Mouse (Mus musculus) bone marrow, adult 2 months (tissue): ENCODE measurements around the gene Dnttip1. TPM values are rescaled to one million over a fixed set of nuclear protein-coding genes. Genes with fewer than 3 reads are reported as not detected.
"Not testable (repeated sequence)": the region's sequence is repeated elsewhere in the genome, so short reads cannot be mapped to it uniquely, and the experiment has no call there.

Experiments
- H3K27ac ChIP-seq: fragments of 200-500 bp; 2 replicates; pipeline ENCODE4 v1.5.1; 2012; ENCODE audit warnings: low read depth, mild to moderate bottlenecking, control low read depth, inconsistent platforms, low read length; ENCODE audit not compliant: control insufficient read depth, poor library complexity, insufficient read depth
- H3K4me1 ChIP-seq: fragments of 200-500 bp; 2 replicates; pipeline ENCODE4 v1.6.1; 2011; ENCODE audit warnings: low read length; ENCODE audit not compliant: control insufficient read depth, insufficient read depth
- H3K4me3 ChIP-seq: fragments of 200-500 bp; replicated peaks from 2 replicates; pipeline ENCODE3; 2011; ENCODE audit warnings: mild to moderate bottlenecking, low read depth, low read length, control low read depth; ENCODE audit not compliant: control insufficient read depth
- CTCF ChIP-seq: fragments of 200-500 bp; IDR thresholded peaks from 2 replicates; pipeline ENCODE4 v1.5.1; 2011; ENCODE audit warnings: low read length, control low read depth; ENCODE audit not compliant: control insufficient read depth, insufficient read depth
- POLR2A ChIP-seq: fragments of 200-500 bp; IDR thresholded peaks from 2 replicates; pipeline ENCODE4 v1.6.1; 2011; ENCODE audit warnings: low read depth, mild to moderate bottlenecking, control low read depth, low read length, borderline replicate concordance; ENCODE audit not compliant: control insufficient read depth
- WGBS: fragments of 180-500 bp; shearing (Covaris S2); methylation state at CpG from one replicate; pipeline ENCODE4 v1.1.7; 2018; 5-methylcytosine and 5-hydroxymethylcytosine counted together
- polyA plus RNA-seq: library from polyadenylated mRNA; stranded (reverse); fragments of >200 nt; gene quantifications from 2 replicates; pipeline ENCODE4 v1.2.4, GENCODE M21; 2011; ENCODE audit warnings: low replicate concordance; ENCODE audit not compliant: missing spikeins, insufficient read depth, insufficient read length

Gene Dnttip1
- polyA plus RNA-seq: 35.3 and 47.6 TPM in 2 replicates

DNA sequence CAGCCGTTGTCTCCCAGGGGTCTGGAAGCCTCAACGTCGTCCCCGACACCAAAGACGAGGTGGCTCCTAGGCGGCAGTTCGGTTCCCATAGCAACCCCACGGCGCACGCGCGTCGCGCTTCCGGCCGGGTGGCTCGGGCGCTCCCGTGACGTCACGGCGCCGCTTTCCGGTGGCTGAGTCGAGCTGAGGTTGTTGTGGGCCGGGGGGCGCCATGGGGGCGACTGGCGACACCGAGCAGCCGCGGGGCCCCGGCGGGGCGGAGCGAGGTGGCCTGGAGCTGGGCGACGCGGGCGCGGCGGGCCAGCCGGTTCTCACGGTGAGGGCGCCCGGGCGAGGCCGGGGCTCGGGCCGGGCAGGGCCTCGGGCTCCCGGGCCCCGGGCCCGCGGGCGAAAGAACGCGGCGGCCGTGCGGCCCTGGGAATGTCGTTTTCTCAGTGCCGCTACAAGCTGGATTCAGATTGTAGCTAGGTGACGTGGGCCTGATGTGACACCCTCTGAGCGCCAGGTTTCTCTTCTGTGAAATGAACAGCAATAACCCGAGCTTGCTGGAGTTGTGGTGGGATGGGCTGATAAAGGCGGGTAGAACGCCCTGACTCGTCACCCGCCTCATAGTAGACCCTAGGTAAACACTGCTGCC lies at the start of gene Dnttip1, which contains the start of gene Wfdc3:
Gene Dnttip1, plus strand, starts transcription at position 141 of the 637 bp plus-strand sequence.
Gene Wfdc3, minus strand, starts transcription at position 89 of the 637 bp plus-strand sequence.
- peak within 1 kb of the TSS; percentile 100 for H3K4me3 ChIP-seq
- TF ChIP-seq CTCF (no peak), POLR2A (peak; percentile 67; the same call in 1 of the 2 replicates)
- under 1% methylated on average over 70 of the region's 70 CpGs for WGBS
- peak within 1 kb of the TSS; percentile 88 for H3K27ac ChIP-seq
- H3K4me1 ChIP-seq: peaks cover 5% of the 10 kb centered on the region; the same call in 1 of the 2 replicates

DNA sequence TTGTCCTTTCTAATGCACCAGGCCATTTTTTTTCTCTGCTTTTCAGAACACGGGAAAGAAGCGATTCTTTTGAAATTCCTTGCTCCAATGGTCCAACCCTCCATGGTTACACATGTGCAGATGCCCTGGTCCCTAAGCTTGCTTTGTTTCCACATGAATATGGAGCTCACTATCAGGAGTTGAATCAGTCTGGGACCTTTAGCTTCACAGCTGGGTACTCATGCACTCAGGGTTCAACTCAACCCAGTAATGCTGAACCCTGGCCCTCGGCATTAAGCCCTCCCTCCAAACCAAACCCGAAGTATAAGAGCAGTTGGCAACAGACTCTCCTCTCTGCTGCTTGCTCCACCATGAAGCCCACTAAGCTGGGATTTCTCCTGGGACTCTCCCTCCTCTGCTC lies 47.6 kb upstream of the Dnttip1 start, which contains the start of gene Spint4:
Gene Spint4, plus strand, starts transcription at position 301 of the 400 bp plus-strand sequence.
- H3K4me3 ChIP-seq: no peak within 1 kb of the TSS
- 83% methylated on average over 4 of the region's 4 CpGs for WGBS
- TF ChIP-seq CTCF (no peak), POLR2A (no peak)
- no peak within 1 kb of the TSS for H3K27ac ChIP-seq
- no peaks in the 10 kb centered on the region for H3K4me1 ChIP-seq

DNA sequence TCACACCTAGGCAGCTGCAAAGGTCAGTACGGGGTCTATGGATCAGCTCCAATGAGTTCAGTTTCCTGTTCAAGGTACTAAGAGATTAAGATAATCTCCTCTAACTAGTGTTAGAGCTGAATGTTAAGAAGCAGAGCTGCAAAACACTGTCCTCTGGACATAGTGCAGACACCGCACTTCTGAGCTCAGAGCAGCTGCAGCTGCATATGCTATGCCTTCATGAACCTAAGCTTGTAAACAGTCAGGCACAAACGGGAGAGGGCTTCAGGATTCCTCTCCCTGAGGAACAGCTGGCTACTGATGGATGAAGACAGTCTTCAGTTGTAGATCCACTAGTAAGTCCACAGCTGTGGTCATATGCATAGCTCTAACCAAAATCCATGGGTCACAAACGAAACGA lies 44.8 kb upstream of the Dnttip1 start:
- WGBS: 65% methylated on average over 5 of the region's 5 CpGs
- Histone ChIP-seq H3K4me1 (no peaks in the 10 kb centered on the region), H3K4me3 (no peak overlapping the region), H3K27ac (no peak overlapping the region)
- TF ChIP-seq CTCF (no peak), POLR2A (no peak)

DNA sequence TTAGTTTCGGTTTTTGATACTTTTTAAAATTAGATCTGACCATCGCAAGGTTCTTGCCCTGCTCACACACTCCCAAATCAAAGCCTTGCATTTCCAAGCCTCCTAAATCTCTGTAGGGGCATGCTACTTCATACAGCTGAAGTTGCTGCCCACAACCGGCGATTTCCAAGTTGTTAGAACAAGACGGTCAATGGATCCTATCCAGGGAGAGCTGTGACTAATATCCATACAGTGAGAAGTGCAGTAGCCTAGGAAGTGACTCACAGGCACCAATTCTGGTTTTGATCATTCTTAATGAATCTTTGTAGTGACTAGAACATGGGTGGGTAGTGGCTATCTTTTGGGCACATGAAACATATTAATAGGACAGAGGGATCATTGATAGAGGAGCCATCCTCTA lies 44.0 kb upstream of the Dnttip1 start:
- Histone ChIP-seq H3K27ac (no peak overlapping the region), H3K4me1 (no peaks in the 10 kb centered on the region), H3K4me3 (no peak overlapping the region)
- WGBS: 70% methylated on average over 5 of the region's 5 CpGs
- TF ChIP-seq POLR2A (no peak), CTCF (no peak)

- 73% methylated on average over 5 of the region's 5 CpGs for WGBS
- Histone ChIP-seq H3K4me1 (no peaks in the 10 kb centered on the region), H3K27ac (no peak overlapping the region), H3K4me3 (no peak overlapping the region)
- TF ChIP-seq POLR2A (no peak), CTCF (no peak)
These were observed 41.5 kb upstream of the Dnttip1 start for GRCm38 (mm10) chr2:164704235-164704634.

GRCm38 (mm10) chr2:164705328-164705727 lies 40.5 kb upstream of the Dnttip1 start:
- WGBS: 88% methylated on average over 6 of the region's 6 CpGs
- H3K4me1 ChIP-seq: no peaks in the 10 kb centered on the region
- TF ChIP-seq CTCF: no peak
- TF ChIP-seq POLR2A: no peak
- H3K4me3 ChIP-seq: no peak overlapping the region
- H3K27ac ChIP-seq: no peak overlapping the region

DNA sequence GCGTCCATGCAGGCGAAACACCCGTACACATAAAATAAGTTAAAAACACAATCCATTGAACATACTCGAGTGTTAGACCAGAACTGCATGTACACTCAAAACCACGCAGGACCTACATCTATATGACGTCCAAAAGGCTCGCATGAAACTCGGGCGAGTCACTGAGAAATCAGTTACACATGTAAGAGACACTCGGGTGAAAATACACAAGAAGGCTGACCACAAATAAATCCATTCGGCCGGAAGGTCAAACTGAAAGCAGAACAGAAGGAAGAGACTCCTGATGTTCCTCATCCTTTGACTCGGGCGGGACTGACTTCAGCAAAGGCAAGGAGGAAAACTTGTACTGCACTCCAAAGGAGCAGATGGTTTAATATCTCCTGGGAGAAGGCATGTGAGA lies 39.8 kb upstream of the Dnttip1 start:
- Histone ChIP-seq H3K4me1 (no peaks in the 10 kb centered on the region), H3K4me3 (no peak overlapping the region), H3K27ac (no peak overlapping the region)
- no peak for TF ChIP-seq POLR2A
- no peak for TF ChIP-seq CTCF
- 82% methylated on average over 14 of the region's 14 CpGs for WGBS

DNA sequence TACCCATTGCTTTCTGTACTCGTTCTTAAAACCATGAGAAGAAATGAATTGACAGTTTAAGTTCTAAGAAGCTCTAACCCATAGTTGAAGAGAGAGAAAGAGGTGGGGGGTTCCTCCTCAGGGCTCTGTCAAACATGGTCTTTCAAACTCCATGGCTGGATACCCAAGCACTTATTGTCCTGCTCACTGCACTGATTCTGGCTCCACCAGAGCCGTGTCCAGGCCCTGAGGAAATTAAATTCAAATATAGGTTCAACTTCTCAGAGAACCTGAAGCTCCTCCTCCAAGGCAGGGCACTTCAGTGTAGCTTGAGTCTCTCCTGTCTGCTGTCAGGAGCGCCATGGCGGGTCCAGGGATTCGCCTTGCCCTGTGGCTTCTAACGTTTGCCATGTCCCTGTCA lies 30.8 kb upstream of the Dnttip1 start, which contains the start of gene Spint5:
Gene Spint5, plus strand, starts transcription at position 301 of the 400 bp plus-strand sequence.
- no peak within 1 kb of the TSS for H3K27ac ChIP-seq
- no peak for TF ChIP-seq POLR2A
- no peak for TF ChIP-seq CTCF
- no peak within 1 kb of the TSS for H3K4me3 ChIP-seq
- no peaks in the 10 kb centered on the region for H3K4me1 ChIP-seq
- 70% methylated on average over 6 of the region's 6 CpGs for WGBS

GRCm38 (mm10) chr2:164716194-164716786 lies 29.5 kb upstream of the Dnttip1 start:
- not testable (repeated sequence) for H3K4me1 ChIP-seq, H3K4me3 ChIP-seq, H3K27ac ChIP-seq
- WGBS: 88% methylated on average over 23 of the region's 23 CpGs
